Mouse (Mus musculus): ENCODE data around the gene Ugt2b38. TPM values are rescaled to one million over a fixed set of nuclear protein-coding genes. Genes with fewer than 3 reads are reported as not detected.
"Not testable (repeated sequence)": the region's sequence is repeated elsewhere in the genome, so short reads cannot be mapped to it uniquely, and the experiment has no call there.

Ugt2b38 gene
- polyA plus RNA-seq, 1 experiment from 2014 or later: not detected

DNA sequence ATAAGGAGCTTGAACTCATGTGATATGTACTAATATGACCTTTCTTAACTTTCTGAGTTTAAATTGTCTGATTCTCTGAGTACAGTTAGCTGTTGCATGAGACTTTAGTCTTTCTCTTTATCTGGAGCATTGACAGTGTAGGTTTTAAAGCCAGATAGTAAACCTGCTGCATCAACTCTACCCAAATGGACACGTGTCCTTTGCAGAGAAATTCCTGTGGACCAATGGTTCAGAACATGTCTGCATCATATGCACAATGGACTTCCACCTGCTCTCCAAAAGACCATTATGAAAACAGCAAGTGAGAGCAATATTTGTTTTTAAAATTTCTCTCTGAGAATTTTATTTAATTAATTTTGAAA is 50.5 kb downstream of the Ugt2b38 start:
- no peak overlapping the region for H3K4me2 ChIP-seq
- no peak for ATAC-seq (ENCODE audit: low FRiP score)
- no peak overlapping the region for H3K9ac ChIP-seq
- WGBS: 86% methylated on average over 1 of the region's 1 CpGs
- no peaks in the 10 kb centered on the region for H3K4me1 ChIP-seq (replicated peaks)
- no peak overlapping the region for H3K27ac ChIP-seq
- H3K9me3 ChIP-seq: no peaks in the 10 kb centered on the region
- H3K27me3 ChIP-seq: no peaks in the 10 kb centered on the region
- no peaks in the 10 kb centered on the region for H3K36me3 ChIP-seq
- no peak overlapping the region for H3K4me3 ChIP-seq

DNA sequence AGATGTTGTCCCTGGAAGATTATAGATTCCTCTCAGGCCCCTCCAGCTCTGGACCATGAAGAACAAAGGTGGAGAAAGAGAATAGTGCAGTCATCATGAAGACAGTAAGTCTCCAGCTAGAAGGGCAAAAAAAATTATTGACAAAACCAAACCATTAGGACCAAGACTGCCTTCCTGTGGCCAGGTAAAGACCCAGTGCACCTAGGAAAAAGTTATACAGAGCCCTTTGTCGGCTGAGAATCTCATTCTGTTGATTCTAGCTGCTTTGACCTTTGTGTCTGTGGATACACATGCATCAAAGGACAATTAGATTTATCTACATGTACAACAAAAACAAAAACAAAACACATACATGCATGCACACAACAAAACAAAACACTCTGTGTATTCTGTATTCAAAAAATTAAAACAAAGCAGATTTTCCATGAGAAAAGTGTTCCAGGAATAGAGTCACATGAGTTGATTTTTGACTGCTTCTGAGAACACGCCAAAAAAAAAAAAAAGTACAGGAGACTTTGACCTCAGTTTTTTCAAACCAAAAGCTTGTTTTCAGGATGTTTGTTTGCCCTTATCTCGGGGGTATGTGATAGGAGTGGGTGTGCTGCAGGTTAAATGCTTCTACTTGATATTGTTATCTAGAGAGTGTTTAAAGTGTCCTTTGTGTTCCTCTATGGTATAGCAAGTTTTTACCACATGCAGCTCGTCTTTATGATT is 51.1 kb downstream of the Ugt2b38 start:
- not testable (repeated sequence) for H3K9ac ChIP-seq; H3K4me2 ChIP-seq; H3K27ac ChIP-seq; H3K36me3 ChIP-seq; H3K4me1 ChIP-seq (replicated peaks); H3K27me3 ChIP-seq; H3K4me3 ChIP-seq; H3K9me3 ChIP-seq; ATAC-seq (ENCODE audit: low FRiP score)
- 80% methylated on average over 4 of the region's 4 CpGs for WGBS

Other genes starting within 250 kb of the Ugt2b38 start
- gene Ugt2b37, start 169.4 kb downstream of the Ugt2b38 start, polyA plus RNA-seq (2015; fragmentation: Nextera tagmentation; extraction: Ambion mirVana): not detected in 2 replicates
- not detected in 2 replicates for gene Ugt2a3, start 87.0 kb downstream of the Ugt2b38 start, polyA plus RNA-seq (2015; fragmentation: Nextera tagmentation; extraction: Ambion mirVana)
- gene Ugt2a2, start 58.1 kb upstream of the Ugt2b38 start, polyA plus RNA-seq (2015; fragmentation: Nextera tagmentation; extraction: Ambion mirVana): not detected in 2 replicates
- not detected in 2 replicates for gene Gm43638, start 62.6 kb upstream of the Ugt2b38 start, polyA plus RNA-seq (2015; fragmentation: Nextera tagmentation; extraction: Ambion mirVana)
- not detected in 2 replicates for gene Ugt2a1, start 66.7 kb upstream of the Ugt2b38 start, polyA plus RNA-seq (2015; fragmentation: Nextera tagmentation; extraction: Ambion mirVana)
- gene Sult1b1, start 114.0 kb upstream of the Ugt2b38 start, polyA plus RNA-seq (2015; fragmentation: Nextera tagmentation; extraction: Ambion mirVana): not detected in 2 replicates
- gene Sult1d1, start 144.8 kb upstream of the Ugt2b38 start, polyA plus RNA-seq (2015; fragmentation: Nextera tagmentation; extraction: Ambion mirVana): not detected in 2 replicates
- gene Sult1e1, start 167.4 kb upstream of the Ugt2b38 start, polyA plus RNA-seq (2015; fragmentation: Nextera tagmentation; extraction: Ambion mirVana): not detected in 2 replicates
- not detected in 2 replicates for gene Csn1s1, start 242.0 kb upstream of the Ugt2b38 start, polyA plus RNA-seq (2015; fragmentation: Nextera tagmentation; extraction: Ambion mirVana)

Data from hindbrain, embryonic 13.5 days (tissue).